8 mouse cellular contexts compared by ENCODE assay signal in the genomic region with DNA sequence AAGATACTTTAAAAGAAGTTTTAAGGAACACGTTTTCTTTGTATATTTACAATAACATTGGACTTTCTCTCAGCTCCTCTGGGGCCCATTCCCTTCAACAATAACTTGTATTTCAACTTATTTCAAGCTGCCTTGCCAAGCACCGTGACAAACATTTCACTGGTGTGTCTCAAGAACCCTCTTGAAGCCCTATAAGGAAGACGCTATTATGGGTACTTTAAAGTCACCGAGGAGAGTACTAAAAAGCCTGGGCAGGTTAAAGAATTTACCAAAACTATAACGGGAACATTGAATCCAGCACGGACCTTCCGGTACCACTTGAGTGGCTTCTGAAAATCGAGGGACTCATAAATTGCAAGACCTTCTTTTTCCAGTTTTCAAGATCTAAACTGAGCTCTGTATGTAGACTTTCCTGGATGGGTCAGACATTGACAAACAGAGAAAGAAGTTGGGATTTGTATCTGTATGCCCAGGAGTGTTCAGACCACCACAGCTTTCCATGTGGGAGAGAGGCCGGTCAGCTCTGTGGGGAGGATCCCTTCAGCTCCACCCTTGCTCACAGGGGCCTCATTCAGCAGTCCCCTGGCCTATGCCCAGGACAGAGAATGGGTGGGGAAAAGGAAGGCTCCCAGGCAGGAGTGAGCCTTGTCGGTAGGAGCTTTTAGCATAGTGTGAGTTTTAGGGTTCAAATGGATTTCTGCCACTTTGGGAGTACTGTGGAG. TPM values are rescaled to one million over a fixed set of nuclear protein-coding genes. Genes with fewer than 3 reads are reported as not detected.
A peak's percentile ranks its signal among the peaks of the same experiment; 100 is the strongest.
DNase-seq lines count a peak whose midpoint lies in the region; ATAC-seq and TF ChIP-seq lines count a peak whose summit lies in the region.

No protein-coding gene starts in this region.

- H3K36me3 ChIP-seq in kidney, adult 2 months (ENCODE audit: control insufficient read depth, insufficient read depth, low read length), result no peaks in the 10 kb centered on the region
- H3K36me3 ChIP-seq in hindbrain, embryonic 13.5 days, result no peaks in the 10 kb centered on the region

- no peak for TF ChIP-seq POLR2A in kidney, adult 2 months (IDR thresholded peaks at IDR 0.05; ENCODE audit: low read depth, low read length)
- no peak for TF ChIP-seq POLR2A in embryonic fibroblast, embryonic 13.5 days (IDR thresholded peaks at IDR 0.05; ENCODE audit: low read depth, low read length)

- no peak overlapping the region for H3K4me3 ChIP-seq in kidney, adult 2 months (ENCODE audit: insufficient read depth, low read depth, low read length)
- H3K4me3 ChIP-seq in embryonic fibroblast, embryonic 13.5 days (ENCODE audit: insufficient read depth, low read length), result peak overlapping the region; percentile 67
- peak overlapping the region; percentile 52 for H3K4me3 ChIP-seq in hindbrain, embryonic 13.5 days

- H3K4me1 ChIP-seq in kidney, adult 2 months (ENCODE audit: control insufficient read depth, insufficient read depth, low read length), result peaks cover 8% of the 10 kb centered on the region; the same call in 1 of the 2 replicates
- no peaks in the 10 kb centered on the region for H3K4me1 ChIP-seq in embryonic fibroblast, embryonic 13.5 days (ENCODE audit: control insufficient read depth, insufficient read depth, low read length)
- H3K4me1 ChIP-seq in hindbrain, embryonic 13.5 days (replicated peaks), result peaks cover 23% of the 10 kb centered on the region

- TF ChIP-seq CTCF in kidney, adult 2 months (conservative IDR thresholded peaks at IDR 0.05; ENCODE audit: insufficient read depth, insufficient read length, low read depth, low read length), result no peak
- no peak for TF ChIP-seq CTCF in embryonic fibroblast, embryonic 13.5 days (IDR thresholded peaks at IDR 0.05; ENCODE audit: borderline replicate concordance, insufficient read depth, low read length)

- peak overlapping the region; percentile 93 for H3K4me2 ChIP-seq in hindbrain, embryonic 13.5 days

- H3K27me3 ChIP-seq in kidney, adult 2 months (replicated peaks; ENCODE audit: control insufficient read depth, insufficient read depth, low read length), result no peaks in the 10 kb centered on the region
- H3K27me3 ChIP-seq in hindbrain, embryonic 13.5 days, result no peaks in the 10 kb centered on the region

- peak overlapping the region; percentile 79; the same call in 1 of the 2 replicates for H3K9ac ChIP-seq in hindbrain, embryonic 13.5 days

- WGBS in kidney, adult 2 months, result 39% methylated on average over 10 of the region's 10 CpGs
- WGBS in hindbrain, embryonic 13.5 days, result 49% methylated on average over 10 of the region's 10 CpGs

- H3K9me3 ChIP-seq in hindbrain, embryonic 13.5 days, result no peaks in the 10 kb centered on the region

- ATAC-seq in hindbrain, embryonic 13.5 days (ENCODE audit: low FRiP score), result no peak
- no peak for ATAC-seq in megakaryocyte progenitor cell, adult 5-6 weeks (replicated peaks; ENCODE audit: poor library complexity)

- H3K27ac ChIP-seq in kidney, adult 2 months (ENCODE audit: insufficient read depth, low read depth, low read length), result no peak overlapping the region; the same call in 1 of the 2 replicates
- no peak overlapping the region for H3K27ac ChIP-seq in embryonic fibroblast, embryonic 13.5 days (ENCODE audit: insufficient read depth, low read length)
- no peak overlapping the region for H3K27ac ChIP-seq in hindbrain, embryonic 13.5 days

- peak; percentile 26 for DNase-seq in kidney, adult 9 months
- no peak for DNase-seq in kidney, adult 2 months
- peak; percentile 20 for DNase-seq in lung, postnatal 14 days
- no peak for DNase-seq in spleen, adult 18-20 months
- DNase-seq in c-Kit-positive CD71-positive TER-119-positive erythroid progenitor cells, embryonic 14.5 days (ENCODE audit: low spot score), result no peak

RNA-seq across cellular contexts. Expression of gene Itgb3bp, which starts 1.1 kb away (rescaled TPM):
- polyA plus RNA-seq in kidney, adult 2 months (2012; rRNA removed), result 0.86 and 1.3 TPM in 2 replicates
- polyA plus RNA-seq in embryonic fibroblast, embryonic 13.5 days (2011; ENCODE audit: insufficient read length, low read depth, missing spikeins), result 7.1 and 10.4 TPM in 2 replicates
- polyA plus RNA-seq in hindbrain, embryonic 13.5 days (2015; fragmentation: Nextera tagmentation; extraction: Ambion mirVana), result 18.5 and 18.7 TPM in 2 replicates
- total RNA-seq in megakaryocyte progenitor cell, adult 5-6 weeks (2015), result 26.8 and 29.2 TPM in 2 replicates
- 24.4 and 28.7 TPM in 2 replicates for total RNA-seq in megakaryocyte progenitor cell, adult 5-6 weeks (2017)

RNA-seq across cellular contexts. Expression of gene Pgm1, which starts 1.5 kb away (rescaled TPM):
- polyA plus RNA-seq in kidney, adult 2 months (2012; rRNA removed), result 82.9 and 84.2 TPM in 2 replicates
- polyA plus RNA-seq in embryonic fibroblast, embryonic 13.5 days (2011; ENCODE audit: insufficient read length, low read depth, missing spikeins), result 39.3 and 39.7 TPM in 2 replicates
- polyA plus RNA-seq in hindbrain, embryonic 13.5 days (2015; fragmentation: Nextera tagmentation; extraction: Ambion mirVana), result 53.9 and 57.0 TPM in 2 replicates
- total RNA-seq in megakaryocyte progenitor cell, adult 5-6 weeks (2015), result 17.6 and 19.8 TPM in 2 replicates
- total RNA-seq in megakaryocyte progenitor cell, adult 5-6 weeks (2017), result 42.3 and 43.0 TPM in 2 replicates

Comparison
In these comparisons a context has a peak if more than half of its experiments do, and no peak if none do; other contexts are left out.
1. DNase-seq: peak in kidney, adult 9 months (single experiment) and lung, postnatal 14 days (single experiment); none in kidney, adult 2 months (single experiment), spleen, adult 18-20 months (0 of 2) and c-Kit-positive CD71-positive TER-119-positive erythroid progenitor cells, embryonic 14.5 days (single experiment).